Mouse (Mus musculus): Measurements from ENCODE around the gene Smarcc2.
A peak's percentile ranks its signal among the peaks of the same experiment; 100 is the strongest.
"Not testable (repeated sequence)": the region's sequence is repeated elsewhere in the genome, so short reads cannot be mapped to it uniquely, and the experiment has no call there.

The Smarcc2 gene

GRCm38 (mm10) chr10:128493695-128494666 is 34.9 kb downstream of the Smarcc2 start, which contains the start of gene Myl6:
Gene Myl6 (minus strand): TSS chr10:128494145.
- peak; percentile 97 to 99 for DNase-seq (ENCODE audit: low spot score in 2 of 2)

- DNase-seq (ENCODE audit: low spot score in 2 of 2) = no peak
These were observed 35.7 kb downstream of the Smarcc2 start for GRCm38 (mm10) chr10:128494667-128495245.

- DNase-seq (ENCODE audit: low spot score in 2 of 2) = no peak
These were observed 36.2 kb downstream of the Smarcc2 start for GRCm38 (mm10) chr10:128495270-128495669.

- DNase-seq (ENCODE audit: low spot score in 2 of 2) = no peak
These were observed 36.9 kb downstream of the Smarcc2 start for GRCm38 (mm10) chr10:128495903-128496302.

GRCm38 (mm10) chr10:128496509-128497077 is 37.5 kb downstream of the Smarcc2 start:
- no peak for DNase-seq (ENCODE audit: low spot score in 2 of 2)

- DNase-seq (ENCODE audit: low spot score in 2 of 2) = no peak
These were observed 38.2 kb downstream of the Smarcc2 start for GRCm38 (mm10) chr10:128497134-128497737.

GRCm38 (mm10) chr10:128498590-128498989 is 39.5 kb downstream of the Smarcc2 start, which contains the start of gene Myl6b:
Gene Myl6b (minus strand): TSS chr10:128498685.
- DNase-seq (ENCODE audit: low spot score in 2 of 2) = peak; percentile 92 to 93

- peak; percentile 50 to 54 for DNase-seq (ENCODE audit: low spot score in 2 of 2)
These were observed 40.1 kb downstream of the Smarcc2 start for GRCm38 (mm10) chr10:128499116-128499671.

GRCm38 (mm10) chr10:128502341-128502740 is 43.3 kb downstream of the Smarcc2 start:
- no peak for DNase-seq (ENCODE audit: low spot score in 2 of 2)

GRCm38 (mm10) chr10:128503532-128503931 is 44.5 kb downstream of the Smarcc2 start:
- DNase-seq (ENCODE audit: low spot score in 2 of 2) = no peak

GRCm38 (mm10) chr10:128504012-128504411 is 45.0 kb downstream of the Smarcc2 start:
- DNase-seq (ENCODE audit: low spot score in 2 of 2) = no peak

- no peak for DNase-seq (ENCODE audit: low spot score in 2 of 2)
These were observed 45.8 kb downstream of the Smarcc2 start for GRCm38 (mm10) chr10:128504641-128505370.

GRCm38 (mm10) chr10:128505371-128505667 is 46.3 kb downstream of the Smarcc2 start:
- DNase-seq (ENCODE audit: low spot score in 2 of 2) = not testable (repeated sequence)

- DNase-seq (ENCODE audit: low spot score in 2 of 2) = no peak
These were observed 46.9 kb downstream of the Smarcc2 start for GRCm38 (mm10) chr10:128505974-128506373.

- DNase-seq (ENCODE audit: low spot score in 2 of 2) = no peak
These were observed 49.2 kb downstream of the Smarcc2 start for GRCm38 (mm10) chr10:128508260-128508659.

- DNase-seq (ENCODE audit: low spot score in 2 of 2) = no peak
These were observed 50.2 kb downstream of the Smarcc2 start for GRCm38 (mm10) chr10:128509203-128509602.

GRCm38 (mm10) chr10:128509831-128510230 is 50.8 kb downstream of the Smarcc2 start:
- no peak for DNase-seq (ENCODE audit: low spot score in 2 of 2)

GRCm38 (mm10) chr10:128510301-128510700 is 51.3 kb downstream of the Smarcc2 start:
- no peak for DNase-seq (ENCODE audit: low spot score in 2 of 2)

- DNase-seq (ENCODE audit: low spot score in 2 of 2) = no peak
These were observed 52.1 kb downstream of the Smarcc2 start for GRCm38 (mm10) chr10:128511189-128511588.

- DNase-seq (ENCODE audit: low spot score in 2 of 2) = no peak
These were observed 52.7 kb downstream of the Smarcc2 start for GRCm38 (mm10) chr10:128511761-128512160.

GRCm38 (mm10) chr10:128515044-128515443 is 56.0 kb downstream of the Smarcc2 start:
- no peak for DNase-seq (ENCODE audit: low spot score in 2 of 2)
